Mouse (Mus musculus) adrenal gland, postnatal 14 days (tissue): ENCODE measurements around the gene Gm13287. TPM values are rescaled to one million over a fixed set of nuclear protein-coding genes. Genes with fewer than 3 reads are reported as not detected.
"Not testable (repeated sequence)": the region's sequence is repeated elsewhere in the genome, so short reads cannot be mapped to it uniquely, and the experiment has no call there.

Source experiments
- DNase-seq: peaks from one replicate; pipeline ENCODE4 v3.0.0; 2021; ENCODE audit warnings: mixed read lengths
- long read RNA-seq, 2 experiments: library from polyadenylated mRNA; stranded (forward); transcript quantifications; one replicate each; pipeline ENCODE4 v2.0.0; 2021
- total RNA-seq: library from RNA; stranded (reverse); gene quantifications from 2 replicates; pipeline ENCODE4 v1.2.3, GENCODE M21; 2021

Gm13287 gene
- not detected in 2 replicates for total RNA-seq
- long read RNA-seq, experiment 1, result 0 reads
- long read RNA-seq, experiment 2, result 0 reads

DNA sequence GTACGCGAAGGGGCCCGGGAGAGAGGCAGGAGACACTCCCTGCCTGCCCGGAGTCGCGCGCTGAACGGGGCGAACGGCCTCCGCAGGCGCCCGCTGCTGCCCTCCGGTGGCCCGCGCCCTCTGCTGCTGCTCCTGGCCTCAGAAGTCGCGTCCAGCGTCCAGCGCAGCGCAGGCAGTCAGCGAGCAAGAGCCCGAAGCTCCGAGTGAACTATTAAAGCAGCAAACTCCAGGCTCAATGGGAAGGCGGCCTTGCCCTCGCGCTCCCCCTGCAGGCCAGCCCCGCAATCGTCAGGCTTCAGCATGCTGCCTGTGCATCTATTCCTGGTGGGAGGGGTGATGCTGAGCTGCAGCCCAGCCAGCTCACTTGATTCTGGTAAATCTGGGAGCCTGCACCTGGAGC is at the start of gene Gm13287:
Gene Gm13287 (plus strand): TSS at position 301 of the 400 bp plus-strand sequence.
- DNase-seq, result not testable (repeated sequence)

DNA sequence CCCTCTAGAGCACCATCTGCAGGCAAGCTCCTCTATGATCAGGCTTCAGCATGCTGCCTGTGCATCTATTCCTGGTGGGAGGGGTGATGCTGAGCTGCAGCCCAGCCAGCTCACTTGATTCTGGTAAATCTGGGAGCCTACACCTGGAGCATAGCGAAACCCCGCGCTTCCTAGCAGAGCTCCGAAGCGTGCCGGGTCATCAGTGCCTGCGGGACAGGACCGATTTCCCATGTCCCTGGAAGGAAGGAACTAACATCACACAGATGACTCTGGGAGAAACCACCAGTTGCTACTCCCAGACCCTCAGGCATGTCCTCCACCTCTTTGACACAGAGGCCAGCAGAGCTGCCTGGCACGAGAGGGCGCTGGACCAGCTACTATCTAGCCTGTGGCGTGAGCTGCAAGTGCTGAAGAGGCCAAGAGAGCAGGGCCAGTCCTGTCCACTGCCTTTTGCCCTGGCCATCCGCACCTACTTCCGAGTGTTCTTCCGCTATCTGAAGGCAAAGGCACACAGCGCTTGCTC is 48.2 kb upstream of the Gm13287 start, which contains the start of gene Gm13271:
Gene Gm13271 (plus strand): TSS at position 51 of the 523 bp plus-strand sequence.
- DNase-seq, result peak; percentile 42

- peak; percentile 14 for DNase-seq
Measured at GRCm38 (mm10) chr4:88756581-88757513, 46.2 kb upstream of the Gm13287 start.

DNA sequence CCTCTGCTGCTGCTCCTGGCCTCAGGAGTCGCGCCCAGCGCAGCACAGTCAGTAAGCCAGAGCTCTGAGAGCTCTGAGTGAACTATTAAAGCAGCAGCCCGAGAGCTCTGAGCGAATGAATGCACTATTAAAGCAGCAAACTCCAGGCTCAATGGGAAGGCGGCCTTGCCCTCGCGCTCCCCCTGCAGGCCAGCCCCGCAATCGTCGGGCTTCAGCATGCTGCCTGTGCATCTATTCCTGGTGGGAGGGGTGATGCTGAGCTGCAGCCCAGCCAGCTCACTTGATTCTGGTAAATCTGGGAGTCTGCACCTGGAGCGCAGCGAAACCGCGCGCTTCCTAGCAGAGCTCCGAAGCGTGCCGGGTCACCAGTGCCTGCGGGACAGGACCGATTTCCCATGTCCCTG is 45.4 kb upstream of the Gm13287 start:
- peak; percentile 85 for DNase-seq

- DNase-seq, result not testable (repeated sequence)
Measured at GRCm38 (mm10) chr4:88758751-88759150, 44.3 kb upstream of the Gm13287 start.

DNA sequence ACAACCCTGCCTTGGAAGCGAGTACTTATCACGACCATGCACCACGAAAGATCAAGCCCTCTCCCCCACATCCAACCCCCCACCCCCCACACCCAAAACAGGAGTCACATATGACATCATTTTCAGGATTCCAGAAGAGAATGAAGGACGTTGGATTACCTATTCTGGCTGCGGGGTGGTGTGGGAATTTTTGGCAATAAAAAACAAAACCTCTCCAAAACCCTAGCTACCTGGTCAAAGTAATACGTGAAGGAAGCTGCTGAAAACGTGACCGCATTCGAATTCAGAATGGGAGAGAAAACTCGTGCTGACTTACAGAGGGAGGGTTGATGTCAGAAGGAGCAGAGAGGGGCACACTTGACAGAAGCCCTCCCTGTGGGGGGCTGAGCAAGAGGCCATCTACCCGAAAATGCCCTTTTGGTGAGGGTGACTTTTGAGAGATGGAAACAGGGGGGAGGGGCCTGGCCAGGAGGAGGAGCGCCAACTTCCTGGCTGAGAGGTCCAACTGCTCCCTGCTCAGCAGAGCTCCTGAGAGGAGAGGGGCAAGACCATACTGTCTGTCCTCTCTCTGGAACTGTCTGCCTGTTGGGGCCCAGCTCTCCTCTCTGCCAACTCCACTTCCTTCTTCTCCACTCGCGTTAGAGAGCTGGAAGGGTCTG is 43.3 kb upstream of the Gm13287 start, which contains the start of gene Gm13283:
Gene Gm13283 (plus strand): TSS at position 510 of the 659 bp plus-strand sequence.
- DNase-seq, result peak; percentile 42

- DNase-seq, result peak; percentile 85
Measured at GRCm38 (mm10) chr4:88760431-88760830, 42.6 kb upstream of the Gm13287 start.

DNA sequence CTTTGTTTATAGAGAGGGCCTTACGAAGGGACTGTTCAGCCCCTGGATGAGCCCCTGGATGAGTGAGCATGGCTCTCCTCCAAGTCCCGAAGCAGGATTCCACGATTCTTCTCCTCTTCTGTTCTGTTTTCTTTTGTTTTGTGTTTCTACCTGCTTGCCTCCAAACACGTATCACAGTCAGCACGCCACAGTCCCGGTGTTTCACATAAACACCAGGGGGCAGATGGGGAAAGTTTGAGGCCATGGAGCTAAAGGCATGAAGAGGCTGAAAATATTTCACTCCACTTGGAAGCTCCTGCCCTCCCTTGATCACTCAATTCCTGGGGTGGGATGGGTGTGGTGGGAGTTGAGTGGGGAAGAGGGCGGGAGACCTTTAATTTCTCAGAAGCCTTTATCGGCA is 41.3 kb upstream of the Gm13287 start:
- peak; percentile 59 for DNase-seq

DNA sequence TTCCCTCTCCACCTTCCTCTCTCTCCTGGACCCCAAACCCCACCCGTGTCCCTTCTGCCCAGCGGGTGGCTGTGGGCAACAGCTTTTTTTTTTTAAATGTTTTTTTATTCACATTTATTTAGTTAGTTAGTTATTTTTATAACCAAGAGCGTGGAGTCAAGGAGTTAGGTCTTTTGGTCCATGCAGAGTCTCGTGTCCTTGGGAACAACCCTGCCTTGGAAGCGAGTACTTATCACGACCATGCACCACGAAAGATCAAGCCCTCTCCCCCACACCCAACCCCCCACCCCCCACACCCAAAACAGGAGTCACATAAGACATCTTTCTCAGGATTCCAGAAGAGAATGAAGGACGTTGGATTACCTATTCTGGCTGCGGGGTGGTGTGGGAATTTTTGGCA is 40.7 kb upstream of the Gm13287 start:
- DNase-seq, result peak; percentile 16

GRCm38 (mm10) chr4:88763384-88764018 is 39.6 kb upstream of the Gm13287 start:
- peak; percentile 69 for DNase-seq

- DNase-seq, result not testable (repeated sequence)
Measured at GRCm38 (mm10) chr4:88773534-88773933, 29.5 kb upstream of the Gm13287 start, which contains the start of gene Gm13290. Gene Gm13290, plus strand, starts transcription at chr4:88773834.

DNA sequence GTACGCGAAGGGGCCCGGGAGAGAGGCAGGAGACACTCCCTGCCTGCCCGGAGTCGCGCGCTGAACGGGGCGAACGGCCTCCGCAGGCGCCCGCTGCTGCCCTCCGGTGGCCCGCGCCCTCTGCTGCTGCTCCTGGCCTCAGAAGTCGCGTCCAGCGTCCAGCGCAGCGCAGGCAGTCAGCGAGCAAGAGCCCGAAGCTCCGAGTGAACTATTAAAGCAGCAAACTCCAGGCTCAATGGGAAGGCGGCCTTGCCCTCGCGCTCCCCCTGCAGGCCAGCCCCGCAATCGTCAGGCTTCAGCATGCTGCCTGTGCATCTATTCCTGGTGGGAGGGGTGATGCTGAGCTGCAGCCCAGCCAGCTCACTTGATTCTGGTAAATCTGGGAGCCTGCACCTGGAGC is 26.4 kb upstream of the Gm13287 start, which contains the start of gene Gm13289:
Gene Gm13289 (plus strand): TSS at position 301 of the 400 bp plus-strand sequence.
- DNase-seq, result not testable (repeated sequence)

GRCm38 (mm10) chr4:88779550-88779949 is 23.5 kb upstream of the Gm13287 start, which contains the start of gene Gm13272:
Gene Gm13272, plus strand, starts transcription at chr4:88779850.
- DNase-seq, result not testable (repeated sequence)

DNA sequence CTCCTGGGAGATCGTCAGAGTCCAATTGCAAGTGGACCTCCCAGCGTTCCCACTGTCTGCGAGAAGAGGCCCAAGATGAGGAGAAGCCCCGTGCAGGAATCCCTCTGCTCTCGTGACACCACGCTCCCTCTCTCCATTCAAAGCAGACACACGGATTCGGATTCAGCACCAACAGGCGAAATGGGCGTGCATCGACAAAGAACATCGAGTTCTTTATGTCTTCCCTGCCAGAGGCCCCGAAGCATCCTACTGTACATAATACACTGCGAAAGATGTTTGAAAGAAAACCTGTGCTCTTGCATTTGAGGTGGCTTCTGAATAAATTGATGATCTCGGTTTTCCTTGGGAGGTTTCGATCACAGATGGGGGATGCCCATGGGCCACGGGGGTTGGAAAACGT is 22.7 kb upstream of the Gm13287 start:
- not testable (repeated sequence) for DNase-seq

DNA sequence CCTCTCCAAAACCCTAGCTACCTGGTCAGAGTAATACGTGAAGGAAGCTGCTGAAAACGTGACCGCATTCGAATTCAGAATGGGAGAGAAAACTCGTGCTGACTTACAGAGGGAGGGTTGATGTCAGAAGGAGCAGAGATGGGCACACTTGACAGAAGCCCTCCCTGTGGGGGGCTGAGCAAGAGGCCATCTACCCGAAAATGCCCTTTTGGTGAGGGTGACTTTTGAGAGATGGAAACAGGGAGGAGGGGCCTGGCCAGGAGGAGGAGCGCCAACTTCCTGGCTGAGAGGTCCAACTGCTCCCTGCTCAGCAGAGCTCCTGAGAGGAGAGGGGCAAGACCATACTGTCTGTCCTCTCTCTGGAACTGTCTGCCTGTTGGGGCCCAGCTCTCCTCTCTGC is 21.2 kb upstream of the Gm13287 start, which contains the start of gene Ifnz:
Gene Ifnz (plus strand): TSS at position 301 of the 400 bp plus-strand sequence.
- not testable (repeated sequence) for DNase-seq

DNA sequence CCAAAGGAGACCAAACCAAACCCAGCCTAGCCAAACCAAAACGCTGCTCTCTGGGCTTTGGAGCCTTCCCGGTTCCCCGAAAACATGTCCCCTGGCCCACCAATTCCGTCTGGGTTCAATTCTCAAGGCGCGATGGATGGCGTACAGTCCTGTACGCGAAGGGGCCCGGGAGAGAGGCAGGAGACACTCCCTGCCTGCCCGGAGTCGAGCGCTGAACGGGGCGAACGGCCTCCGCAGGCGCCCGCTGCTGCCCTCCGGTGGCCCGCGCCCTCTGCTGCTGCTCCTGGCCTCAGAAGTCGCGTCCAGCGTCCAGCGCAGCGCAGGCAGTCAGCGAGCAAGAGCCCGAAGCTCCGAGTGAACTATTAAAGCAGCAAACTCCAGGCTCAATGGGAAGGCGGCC is 20.7 kb upstream of the Gm13287 start:
- peak; percentile 32 for DNase-seq

DNA sequence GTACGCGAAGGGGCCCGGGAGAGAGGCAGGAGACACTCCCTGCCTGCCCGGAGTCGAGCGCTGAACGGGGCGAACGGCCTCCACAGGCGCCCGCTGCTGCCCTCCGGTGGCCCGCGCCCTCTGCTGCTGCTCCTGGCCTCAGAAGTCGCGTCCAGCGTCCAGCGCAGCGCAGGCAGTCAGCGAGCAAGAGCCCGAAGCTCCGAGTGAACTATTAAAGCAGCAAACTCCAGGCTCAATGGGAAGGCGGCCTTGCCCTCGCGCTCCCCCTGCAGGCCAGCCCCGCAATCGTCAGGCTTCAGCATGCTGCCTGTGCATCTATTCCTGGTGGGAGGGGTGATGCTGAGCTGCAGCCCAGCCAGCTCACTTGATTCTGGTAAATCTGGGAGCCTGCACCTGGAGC is 17.6 kb upstream of the Gm13287 start, which contains the start of gene Gm13276:
Gene Gm13276 (plus strand): TSS at position 301 of the 400 bp plus-strand sequence.
- not testable (repeated sequence) for DNase-seq

- peak; percentile 78 for DNase-seq
Measured at GRCm38 (mm10) chr4:88788402-88788801, 14.7 kb upstream of the Gm13287 start, which contains the start of gene Gm13277. Gene Gm13277, plus strand, starts transcription at chr4:88788632.

GRCm38 (mm10) chr4:88791250-88791649 is 11.8 kb upstream of the Gm13287 start, which contains the start of gene Gm13278:
Gene Gm13278, plus strand, starts transcription at chr4:88791550.
- not testable (repeated sequence) for DNase-seq

DNA sequence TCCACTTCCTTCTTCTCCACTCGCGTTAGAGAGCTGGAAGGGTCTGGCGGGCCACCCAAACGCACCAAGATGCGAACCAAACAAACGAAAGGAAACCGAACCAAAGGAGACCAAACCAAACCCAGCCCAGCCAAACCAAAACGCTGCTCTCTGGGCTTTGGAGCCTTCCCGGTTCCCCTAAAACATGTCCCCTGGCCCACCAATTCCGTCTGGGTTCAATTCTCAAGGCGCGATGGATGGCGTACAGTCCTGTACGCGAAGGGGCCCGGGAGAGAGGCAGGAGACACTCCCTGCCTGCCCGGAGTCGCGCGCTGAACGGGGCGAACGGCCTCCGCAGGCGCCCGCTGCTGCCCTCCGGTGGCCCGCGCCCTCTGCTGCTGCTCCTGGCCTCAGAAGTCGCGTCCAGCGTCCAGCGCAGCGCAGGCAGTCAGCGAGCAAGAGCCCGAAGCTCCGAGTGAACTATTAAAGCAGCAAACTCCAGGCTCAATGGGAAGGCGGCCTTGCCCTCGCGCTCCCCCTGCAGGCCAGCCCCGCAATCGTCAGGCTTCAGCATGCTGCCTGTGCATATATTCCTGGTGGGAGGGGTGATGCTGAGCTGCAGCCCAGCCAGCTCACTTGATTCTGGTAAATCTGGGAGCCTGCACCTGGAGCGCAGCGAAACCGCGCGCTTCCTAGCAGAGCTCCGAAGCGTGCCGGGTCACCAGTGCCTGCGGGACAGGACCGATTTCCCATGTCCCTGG is 8.9 kb upstream of the Gm13287 start, which contains the start of gene Gm13275:
Gene Gm13275 (plus strand): TSS at position 552 of the 740 bp plus-strand sequence.
- peak; percentile 52 for DNase-seq
